In genomic region chr2:33245350-33245749, GRCm38 (mm10) we compare ENCODE assay signal across 16 mouse cellular contexts. TPM values are rescaled to one million over a fixed set of nuclear protein-coding genes. Genes with fewer than 3 reads are reported as not detected.
DNase-seq lines count a peak whose midpoint lies in the region; ATAC-seq and TF ChIP-seq lines count a peak whose summit lies in the region.
"Had no signal": no experiment of that assay in that cellular context is flagged by ENCODE, and none has a peak within 500 bp of the region (broad histone marks: within the 10 kb centered on the region; RNA-seq: fewer than 3 reads in every experiment).

No protein-coding gene starts in this region.

- no peaks in the 10 kb centered on the region for H3K9me3 ChIP-seq in heart, embryonic 15.5 days (replicated peaks)
- no peaks in the 10 kb centered on the region for H3K9me3 ChIP-seq in liver, postnatal 0 days (ENCODE audit: low read length)
- H3K9me3 ChIP-seq in ES-Bruce4 (replicated peaks; ENCODE audit: control insufficient read depth, insufficient read depth, low read length, poor library complexity, severe bottlenecking), result no peaks in the 10 kb centered on the region
- H3K9me3 ChIP-seq: embryonic facial prominence, embryonic 13.5 days; neural tube, embryonic 12.5 days had no signal

- peaks cover 15% of the 10 kb centered on the region; the same call in 1 of the 2 replicates for H3K36me3 ChIP-seq in heart, embryonic 15.5 days
- no peaks in the 10 kb centered on the region for H3K36me3 ChIP-seq in liver, postnatal 0 days (replicated peaks; ENCODE audit: insufficient read depth, low read length)
- no peaks in the 10 kb centered on the region for H3K36me3 ChIP-seq in ES-Bruce4 (ENCODE audit: control insufficient read depth, insufficient read depth, low read length, poor library complexity, severe bottlenecking)

- no peak for TF ChIP-seq POLR2A in ES-Bruce4 (IDR thresholded peaks at IDR 0.05; ENCODE audit: insufficient read depth, low read length)
- no peak for TF ChIP-seq POLR2A in cerebellum, adult 2 months (IDR thresholded peaks at IDR 0.05; ENCODE audit: borderline replicate concordance, insufficient read depth, low read length)

- peak; percentile 17; the same call in 1 of the 2 replicates for TF ChIP-seq CTCF in liver, postnatal 0 days (IDR thresholded peaks at IDR 0.05; ENCODE audit: low read depth)
- peak; percentile 3 for TF ChIP-seq CTCF in ES-Bruce4 (IDR thresholded peaks at IDR 0.05; ENCODE audit: low read depth, low read length)
- no peak for TF ChIP-seq CTCF in cerebellum, adult 2 months (IDR thresholded peaks at IDR 0.05; ENCODE audit: borderline replicate concordance, insufficient read depth, low read depth, low read length)

- H3K9ac ChIP-seq in heart, embryonic 15.5 days, result no peak overlapping the region
- H3K9ac ChIP-seq in liver, postnatal 0 days (replicated peaks), result no peak overlapping the region
- H3K9ac ChIP-seq in ES-Bruce4 (ENCODE audit: low read depth, poor library complexity, severe bottlenecking), result no peak overlapping the region
- H3K9ac ChIP-seq: embryonic facial prominence, embryonic 13.5 days; neural tube, embryonic 12.5 days had no signal

- no peak for TF ChIP-seq EP300 in liver, postnatal 0 days (IDR thresholded peaks at IDR 0.05; ENCODE audit: low read depth)
- no peak for TF ChIP-seq EP300 in ES-Bruce4 (IDR thresholded peaks at IDR 0.05; ENCODE audit: insufficient read depth, low read depth, low read length)

- no peak overlapping the region for H3K4me2 ChIP-seq in heart, embryonic 15.5 days
- no peak overlapping the region for H3K4me2 ChIP-seq in liver, postnatal 0 days (ENCODE audit: low read depth, low read length)
- H3K4me2 ChIP-seq: embryonic facial prominence, embryonic 13.5 days; neural tube, embryonic 12.5 days had no signal

- no peak for ATAC-seq in heart, embryonic 15.5 days (replicated peaks; ENCODE audit: insufficient number of reproducible peaks, insufficient read depth, low FRiP score, low read depth)
- ATAC-seq in liver, postnatal 0 days, result no peak
- ATAC-seq: inflammation-experienced regulatory T-cells, adult 6 months; Patski had no signal

- DNase-seq in heart, adult 18-20 months, result no peak
- no peak for DNase-seq in liver, postnatal 0 days
- DNase-seq in liver, result no peak
- peak; percentile 49 for DNase-seq in adrenal gland, postnatal 14 days
- no peak for DNase-seq in cerebellum, adult 2 months
- DNase-seq: cerebellum, adult 11 months; kidney, postnatal 25 days; lung, adult 18-20 months; right cerebral cortex, adult 18-20 months; thymus, adult 18-20 months had no signal

- no peaks in the 10 kb centered on the region for H3K27me3 ChIP-seq in heart, embryonic 15.5 days
- no peaks in the 10 kb centered on the region for H3K27me3 ChIP-seq in liver, postnatal 0 days (ENCODE audit: insufficient read depth, low read length)
- H3K27me3 ChIP-seq in ES-Bruce4 (ENCODE audit: control insufficient read depth, insufficient read depth, low read length, poor library complexity, severe bottlenecking), result no peaks in the 10 kb centered on the region
- no peaks in the 10 kb centered on the region for H3K27me3 ChIP-seq in cerebellum, adult 2 months (ENCODE audit: control insufficient read depth, insufficient read depth, low read length)
- H3K27me3 ChIP-seq: embryonic facial prominence, embryonic 13.5 days; neural tube, embryonic 12.5 days; Patski had no signal

- H3K4me1 ChIP-seq in heart, embryonic 15.5 days (replicated peaks), result peaks cover 35% of the 10 kb centered on the region
- peaks cover 5% of the 10 kb centered on the region for H3K4me1 ChIP-seq in liver, postnatal 0 days (ENCODE audit: insufficient read depth)
- no peaks in the 10 kb centered on the region for H3K4me1 ChIP-seq in ES-Bruce4 (ENCODE audit: control insufficient read depth, insufficient read depth, low read length)
- peaks cover 24% of the 10 kb centered on the region for H3K4me1 ChIP-seq in cerebellum, adult 2 months (ENCODE audit: control insufficient read depth, insufficient read depth, low read length)
- H3K4me1 ChIP-seq: neural tube, embryonic 12.5 days had no signal

- H3K27ac ChIP-seq in heart, embryonic 15.5 days, result peak overlapping the region; percentile 23
- no peak overlapping the region for H3K27ac ChIP-seq in liver, postnatal 0 days (ENCODE audit: low read depth)
- no peak overlapping the region for H3K27ac ChIP-seq in ES-Bruce4 (ENCODE audit: insufficient read depth, low read length)
- H3K27ac ChIP-seq in cerebellum, adult 2 months (ENCODE audit: insufficient read depth, low read length), result no peak overlapping the region
- H3K27ac ChIP-seq: embryonic facial prominence, embryonic 13.5 days; neural tube, embryonic 12.5 days had no signal

- no peak overlapping the region for H3K4me3 ChIP-seq in heart, embryonic 15.5 days
- H3K4me3 ChIP-seq in liver, postnatal 0 days (ENCODE audit: low read depth, low read length), result no peak overlapping the region
- no peak overlapping the region for H3K4me3 ChIP-seq in ES-Bruce4 (ENCODE audit: low read depth, low read length)
- H3K4me3 ChIP-seq in cerebellum, adult 2 months (replicated peaks; ENCODE audit: insufficient read depth, low read depth, low read length), result no peak overlapping the region
- H3K4me3 ChIP-seq: embryonic facial prominence, embryonic 13.5 days; neural tube, embryonic 12.5 days had no signal

RNA-seq across cellular contexts. Expression of gene Angptl2, which starts 29.5 kb away (rescaled TPM):
- 59.1 and 77.0 TPM in 2 replicates for polyA plus RNA-seq in heart, embryonic 15.5 days (2015; fragmentation: Nextera tagmentation; extraction: Ambion mirVana)
- 10 to 100 TPM; 38.7 to 43.8 TPM for total RNA-seq in heart, adult 18-20 months (2021)
- polyA plus RNA-seq in liver, postnatal 0 days (2015; fragmentation: Nextera tagmentation; extraction: Ambion mirVana), result 3.8 and 4.4 TPM in 2 replicates
- 5.6 and 7.4 TPM in 2 replicates for polyA plus RNA-seq in ES-Bruce4 (2011; ENCODE audit: insufficient read depth, insufficient read length, low read depth, missing spikeins)
- 35.6 and 36.8 TPM in 2 replicates for total RNA-seq in adrenal gland, postnatal 14 days (2021)
- 6.4 and 7.4 TPM in 2 replicates for polyA plus RNA-seq in cerebellum, adult 2 months (2012; rRNA removed)
